Mouse (Mus musculus) midbrain, embryonic 16.5 days (tissue): ENCODE measurements around the gene Zfp184. TPM values are rescaled to one million over a fixed set of nuclear protein-coding genes. Genes with fewer than 3 reads are reported as not detected.
A peak's percentile ranks its signal among the peaks of the same experiment; 100 is the strongest.

Source experiments
- ATAC-seq: fragments of 200-750 bp; cut with Nextera tagmentation; 2 replicates; pipeline ENCODE4 v1.8.0; 2017; ENCODE audit warnings: moderate TSS enrichment
- H3K27ac ChIP-seq: fragments of 300-500 bp; sonication (generic); 2 replicates; pipeline ENCODE4 v1.5.1; 2014; ENCODE audit warnings: mild to moderate bottlenecking, low read length, mixed read lengths
- H3K27me3 ChIP-seq: fragments of 300-500 bp; sonication (generic); 2 replicates; pipeline ENCODE4 v1.6.1; 2014; ENCODE audit warnings: low read depth, low read length, mixed read lengths; ENCODE audit not compliant: control insufficient read depth, insufficient read depth
- H3K36me3 ChIP-seq: fragments of 300-500 bp; sonication (generic); 2 replicates; pipeline ENCODE4 v1.6.1; 2014; ENCODE audit warnings: mild to moderate bottlenecking, low read length, moderate library complexity, mixed read lengths; ENCODE audit not compliant: control insufficient read depth, insufficient read depth
- H3K4me1 ChIP-seq: fragments of 300-500 bp; sonication (generic); 2 replicates; pipeline ENCODE4 v1.6.1; 2014; ENCODE audit warnings: mild to moderate bottlenecking, low read length, mixed read lengths; ENCODE audit not compliant: control insufficient read depth, insufficient read depth
- H3K4me2 ChIP-seq: fragments of 300-500 bp; sonication (generic); 2 replicates; pipeline ENCODE4 v1.6.1; 2014; ENCODE audit warnings: mild to moderate bottlenecking, low read length, mixed read lengths
- H3K4me3 ChIP-seq: fragments of 300-500 bp; sonication (generic); 2 replicates; pipeline ENCODE4 v1.5.1; 2014; ENCODE audit warnings: low read depth, mild to moderate bottlenecking, low read length, moderate library complexity, mixed read lengths
- H3K9ac ChIP-seq: fragments of 300-500 bp; sonication (generic); 2 replicates; pipeline ENCODE4 v1.6.1; 2014; ENCODE audit warnings: low read depth, low read length, mixed read lengths
- H3K9me3 ChIP-seq: fragments of 300-500 bp; sonication (generic); replicated peaks from 2 replicates; pipeline ENCODE4 v1.6.1; 2014; ENCODE audit warnings: mild to moderate bottlenecking, low read length, mixed read lengths; ENCODE audit not compliant: control insufficient read depth, poor library complexity, severe bottlenecking
- WGBS: fragments of 180-500 bp; shearing (Covaris S2); extraction: QIAGEN DNeasy Blood & Tissue Kit; methylation state at CpG from one replicate; pipeline ENCODE4 v1.1.7; 2014; 5-methylcytosine and 5-hydroxymethylcytosine counted together
- polyA plus RNA-seq: library from polyadenylated mRNA; unstranded; fragments of >200 nt; fragmentation: Nextera tagmentation; extraction: Ambion mirVana; gene quantifications from 2 replicates; pipeline ENCODE4 v1.2.1, GENCODE M21; 2015

Gene Zfp184
- polyA plus RNA-seq, 1 experiment from 2014 or later, result 12.0 TPM

DNA sequence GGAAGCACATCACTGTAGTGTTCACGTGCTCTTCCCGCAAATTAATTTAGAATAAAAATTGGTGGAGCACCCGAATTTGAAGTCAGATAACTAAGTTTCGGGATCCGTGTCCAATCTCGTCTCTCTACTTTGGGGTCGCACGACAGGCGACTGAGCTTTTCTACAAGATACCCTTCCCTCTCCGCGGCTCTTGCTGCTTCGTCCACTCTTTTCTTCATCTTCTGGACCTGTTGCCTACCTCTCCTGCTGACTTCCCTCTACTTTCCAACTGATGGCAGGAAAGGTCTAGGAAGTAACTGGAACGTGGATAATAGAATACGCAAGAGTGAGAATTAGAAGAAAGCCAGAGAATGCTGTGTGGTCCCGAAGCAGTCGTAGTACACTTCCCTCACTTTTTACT is 26.9 kb upstream of the Zfp184 start:
- Histone ChIP-seq H3K27me3 (peaks cover 47% of the 10 kb centered on the region), H3K36me3 (no peaks in the 10 kb centered on the region), H3K4me3 (peak overlapping the region; percentile 9; the same call in 1 of the 2 replicates), H3K9me3 (no peaks in the 10 kb centered on the region), H3K27ac (no peak overlapping the region), H3K9ac (no peak overlapping the region), H3K4me2 (peak overlapping the region; percentile 61), H3K4me1 (peaks cover 9% of the 10 kb centered on the region)
- under 1% methylated on average over 16 of the region's 16 CpGs for WGBS
- no peak for ATAC-seq

DNA sequence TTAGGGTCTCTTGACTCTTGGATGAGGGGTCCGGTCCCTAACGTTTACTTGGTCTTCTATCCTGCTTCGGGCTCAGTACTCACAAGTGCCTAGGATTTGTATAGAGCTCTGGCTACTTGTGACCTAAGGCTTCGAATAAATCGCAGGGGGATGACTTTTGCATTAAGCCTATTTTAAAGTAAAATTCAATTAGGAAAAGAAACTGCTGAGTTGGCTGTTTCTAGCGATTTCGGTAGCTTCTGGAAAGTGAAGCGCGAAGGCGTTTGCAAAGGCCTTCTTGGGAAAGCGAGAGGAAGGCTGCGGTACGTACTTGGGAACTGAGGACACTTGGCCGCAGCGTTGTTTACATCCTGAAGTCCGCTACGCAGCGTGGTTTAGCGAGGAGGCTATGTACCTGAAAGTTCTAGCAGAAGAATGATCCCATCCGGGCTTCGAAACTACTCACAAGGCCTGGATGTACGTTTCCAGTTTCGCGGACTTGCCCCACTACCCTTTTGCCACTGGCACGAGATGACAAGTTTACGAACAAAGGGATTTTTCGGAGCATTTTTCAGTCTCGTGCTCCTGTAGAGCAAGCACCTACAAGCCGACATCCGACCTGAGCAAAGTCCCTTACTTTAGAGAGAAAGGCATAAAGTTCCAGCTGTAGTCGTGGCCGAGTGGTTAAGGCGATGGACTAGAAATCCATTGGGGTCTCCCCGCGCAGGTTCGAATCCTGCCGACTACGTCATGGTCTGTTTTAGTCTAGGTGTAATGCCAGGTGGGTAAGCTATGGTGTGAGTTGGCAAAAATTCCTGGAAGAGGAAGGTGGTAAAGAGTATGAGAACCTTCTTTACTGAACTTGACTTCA is 26.1 kb upstream of the Zfp184 start:
- 0 out of 2 replicates have a peak, but pooled peaks have one; percentile 54 for ATAC-seq

DNA sequence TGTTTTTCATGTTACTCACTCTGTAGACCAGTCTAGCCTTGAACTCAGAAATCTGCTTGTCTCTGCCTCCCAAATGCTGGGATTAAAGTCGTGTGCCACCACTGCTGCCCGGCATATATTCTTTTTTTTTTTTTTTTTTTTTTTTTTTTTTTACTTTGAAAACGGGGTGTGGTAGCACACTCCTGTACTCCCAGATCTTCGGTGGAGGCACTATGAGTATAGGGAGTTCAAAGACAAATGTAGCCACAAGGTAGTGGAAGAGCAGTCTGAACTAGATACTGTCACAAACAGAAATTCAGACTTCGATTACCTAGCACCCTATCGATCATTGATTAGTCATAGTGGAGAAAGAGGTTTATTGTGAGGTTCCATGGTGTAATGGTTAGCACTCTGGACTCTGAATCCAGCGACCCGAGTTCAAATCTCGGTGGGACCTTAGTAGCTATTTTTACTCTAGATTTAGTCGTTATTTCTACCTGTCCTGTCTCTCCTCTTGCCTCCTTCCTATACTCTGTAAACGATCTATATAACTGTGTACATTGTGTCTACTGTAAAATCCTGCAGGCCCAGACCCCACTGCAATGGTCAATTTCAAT is 25.0 kb upstream of the Zfp184 start:
- 6% methylated on average over 11 of the region's 11 CpGs for WGBS
- ATAC-seq, result no peak
- Histone ChIP-seq H3K9me3 (no peaks in the 10 kb centered on the region), H3K36me3 (no peaks in the 10 kb centered on the region), H3K4me3 (no peak overlapping the region), H3K9ac (no peak overlapping the region), H3K27me3 (peaks cover 37% of the 10 kb centered on the region), H3K4me2 (no peak overlapping the region), H3K27ac (no peak overlapping the region), H3K4me1 (peaks cover 9% of the 10 kb centered on the region)

More for the DNA sequence above, 26.1 kb upstream of the Zfp184 start:
- WGBS, result 1% methylated on average over 38 of the region's 38 CpGs
- H3K4me2 ChIP-seq, result peak overlapping the region; percentile 61
- H3K27me3 ChIP-seq, result peaks cover 44% of the 10 kb centered on the region
- H3K36me3 ChIP-seq, result no peaks in the 10 kb centered on the region
- no peaks in the 10 kb centered on the region for H3K9me3 ChIP-seq
- H3K4me1 ChIP-seq, result peaks cover 9% of the 10 kb centered on the region
- no peak overlapping the region for H3K9ac ChIP-seq
- H3K27ac ChIP-seq, result no peak overlapping the region
- H3K4me3 ChIP-seq, result peak overlapping the region; percentile 32

DNA sequence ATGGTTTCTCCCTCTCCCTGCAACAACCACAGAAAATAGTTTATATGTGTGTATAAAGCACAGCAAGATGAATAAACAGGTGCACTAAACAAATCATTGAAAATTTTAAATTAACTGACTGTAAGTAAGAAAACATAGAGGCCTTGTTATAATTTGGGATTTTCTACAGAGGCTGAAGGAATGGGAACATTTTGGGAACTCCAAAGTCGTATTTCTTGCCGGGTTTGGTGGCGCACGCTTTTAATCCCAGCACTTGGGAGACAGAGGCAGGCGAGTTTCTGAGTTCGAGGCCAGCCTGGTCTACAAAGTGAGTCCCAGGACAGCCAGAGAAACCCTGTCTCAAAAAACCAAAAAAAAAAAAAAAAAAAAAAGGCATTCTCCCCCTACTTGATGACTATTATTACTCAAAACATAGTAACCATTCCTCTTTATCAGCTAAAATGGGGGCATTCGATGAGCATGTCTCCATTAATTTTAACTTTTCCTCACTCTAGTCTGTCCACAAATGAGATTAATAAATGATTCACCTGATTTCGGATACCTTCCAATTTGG is 24.1 kb upstream of the Zfp184 start:
- no peaks in the 10 kb centered on the region for H3K36me3 ChIP-seq
- H3K9me3 ChIP-seq, result no peaks in the 10 kb centered on the region
- no peak overlapping the region for H3K4me2 ChIP-seq
- H3K27ac ChIP-seq, result no peak overlapping the region
- H3K4me3 ChIP-seq, result no peak overlapping the region
- H3K27me3 ChIP-seq, result peaks cover 31% of the 10 kb centered on the region
- WGBS, result 32% methylated on average over 8 of the region's 8 CpGs
- ATAC-seq, result no peak
- H3K4me1 ChIP-seq, result peaks cover 9% of the 10 kb centered on the region
- H3K9ac ChIP-seq, result no peak overlapping the region

DNA sequence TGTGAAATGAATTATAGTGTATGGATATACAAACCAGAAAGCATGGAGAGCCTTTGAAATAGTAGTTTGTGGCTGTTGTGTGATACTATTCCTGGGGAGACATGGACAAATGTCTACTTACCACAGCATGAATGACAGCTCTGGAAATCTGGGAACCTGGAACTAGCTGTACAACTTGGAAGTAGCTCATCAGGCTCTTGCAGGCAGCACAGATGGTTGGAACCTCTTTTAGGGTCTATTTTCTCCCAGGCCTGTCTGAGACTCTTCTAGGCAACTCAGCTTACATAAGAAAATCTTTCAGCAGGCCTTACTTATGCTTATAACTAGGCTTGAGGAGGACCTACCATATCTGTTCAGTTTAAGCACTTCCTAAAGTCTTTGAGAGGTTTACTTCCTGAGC is 21.5 kb upstream of the Zfp184 start:
- Histone ChIP-seq H3K9me3 (no peaks in the 10 kb centered on the region), H3K4me3 (no peak overlapping the region), H3K36me3 (no peaks in the 10 kb centered on the region), H3K9ac (no peak overlapping the region), H3K4me1 (peaks cover 6% of the 10 kb centered on the region), H3K27me3 (peaks cover 17% of the 10 kb centered on the region), H3K27ac (no peak overlapping the region), H3K4me2 (no peak overlapping the region)
- ATAC-seq, result no peak

DNA sequence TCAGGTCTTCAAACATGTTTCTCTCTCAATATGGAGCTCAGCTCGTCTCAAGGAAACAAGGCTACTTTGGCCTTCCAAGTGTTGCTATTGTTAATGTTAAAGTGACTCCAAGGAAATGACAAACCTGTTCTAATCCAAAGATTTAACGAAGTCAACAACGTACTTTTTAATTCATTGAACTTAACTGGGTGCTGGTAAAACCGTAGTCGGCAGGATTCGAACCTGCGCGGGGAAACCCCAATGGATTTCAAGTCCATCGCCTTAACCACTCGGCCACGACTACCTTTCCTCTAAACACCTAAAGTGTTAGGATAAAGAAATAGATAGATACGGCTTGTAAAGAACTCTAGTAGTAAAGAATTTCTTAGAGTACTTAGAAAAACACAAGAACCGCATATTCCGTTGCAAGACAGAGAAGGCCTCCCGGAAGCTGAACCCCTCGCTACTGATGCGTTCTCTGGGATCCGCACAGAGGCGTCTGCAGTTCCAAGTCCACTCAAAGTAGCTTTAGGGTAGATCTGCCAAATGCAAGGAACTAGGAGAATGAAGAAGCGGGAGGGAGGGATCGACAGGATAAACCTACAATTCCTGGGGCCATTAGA is 20.1 kb upstream of the Zfp184 start:
- H3K27ac ChIP-seq, result no peak overlapping the region
- no peaks in the 10 kb centered on the region for H3K4me1 ChIP-seq
- WGBS, result 7% methylated on average over 21 of the region's 21 CpGs
- no peaks in the 10 kb centered on the region for H3K36me3 ChIP-seq
- no peak for ATAC-seq
- H3K9me3 ChIP-seq, result no peaks in the 10 kb centered on the region
- H3K4me2 ChIP-seq, result no peak overlapping the region
- H3K27me3 ChIP-seq, result peaks cover 10% of the 10 kb centered on the region
- H3K9ac ChIP-seq, result no peak overlapping the region
- no peak overlapping the region for H3K4me3 ChIP-seq

DNA sequence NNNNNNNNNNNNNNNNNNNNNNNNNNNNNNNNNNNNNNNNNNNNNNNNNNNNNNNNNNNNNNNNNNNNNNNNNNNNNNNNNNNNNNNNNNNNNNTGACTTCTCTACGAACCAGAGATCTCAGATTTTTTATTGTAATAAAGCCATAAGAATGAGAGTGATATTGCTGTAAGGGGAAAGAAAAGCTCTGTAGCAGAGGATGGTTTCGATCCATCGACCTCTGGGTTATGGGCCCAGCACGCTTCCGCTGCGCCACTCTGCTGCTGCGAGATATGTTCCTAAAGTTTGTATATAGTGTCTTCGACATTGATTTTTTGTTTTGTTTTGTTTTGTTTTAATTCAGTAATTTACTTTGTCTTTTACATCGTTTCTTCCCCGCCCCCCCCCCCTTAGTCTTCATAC is 13.9 kb upstream of the Zfp184 start:
- H3K4me2 ChIP-seq, result no peak overlapping the region
- no peak overlapping the region for H3K27ac ChIP-seq
- peaks cover 2% of the 10 kb centered on the region; the same call in 1 of the 2 replicates for H3K4me1 ChIP-seq
- peaks cover 3% of the 10 kb centered on the region for H3K27me3 ChIP-seq
- H3K9me3 ChIP-seq, result no peaks in the 10 kb centered on the region
- no peaks in the 10 kb centered on the region for H3K36me3 ChIP-seq
- ATAC-seq, result no peak
- H3K4me3 ChIP-seq, result no peak overlapping the region
- 16% methylated on average over 10 of the region's 10 CpGs for whole genome bisulfite sequencing
- no peak overlapping the region for H3K9ac ChIP-seq

DNA sequence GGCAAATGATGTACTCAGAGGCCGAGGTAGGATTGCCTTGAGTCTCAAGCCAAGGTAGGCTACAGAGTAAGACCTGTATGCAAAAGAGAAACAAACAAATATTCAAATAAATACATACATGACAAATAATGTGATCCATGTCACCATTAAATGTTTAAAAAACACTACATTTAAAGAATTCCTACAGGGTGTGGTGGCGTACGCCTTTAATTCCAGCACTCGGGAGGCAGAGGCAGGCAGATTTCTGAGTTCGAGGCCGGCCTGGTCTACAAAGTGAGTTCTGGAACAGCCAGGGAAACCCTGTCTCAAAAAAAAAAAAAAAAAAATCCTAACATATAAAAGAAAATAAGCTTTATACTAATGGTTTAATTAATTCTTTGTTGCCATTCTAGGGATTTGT is 13.2 kb upstream of the Zfp184 start:
- 54% methylated on average over 6 of the region's 6 CpGs for WGBS
- no peak for ATAC-seq
- no peaks in the 10 kb centered on the region for H3K9me3 ChIP-seq
- peaks cover 3% of the 10 kb centered on the region; the same call in 1 of the 2 replicates for H3K4me1 ChIP-seq
- H3K4me2 ChIP-seq, result no peak overlapping the region
- H3K9ac ChIP-seq, result no peak overlapping the region
- H3K27me3 ChIP-seq, result peaks cover 3% of the 10 kb centered on the region
- H3K4me3 ChIP-seq, result no peak overlapping the region
- no peak overlapping the region for H3K27ac ChIP-seq
- no peaks in the 10 kb centered on the region for H3K36me3 ChIP-seq
